Mouse (Mus musculus) ES-Bruce4 (cell line): Measurements from ENCODE around the gene Jam3.

Source experiments
- EP300 ChIP-seq: IDR thresholded peaks from 2 replicates; pipeline ENCODE4 v1.6.1; 2011; ENCODE audit warnings: low read depth, low read length; ENCODE audit not compliant: insufficient read depth
- POLR2A ChIP-seq: IDR thresholded peaks from one replicate; pipeline ENCODE4 v1.8.1; 2011; ENCODE audit warnings: low read length; ENCODE audit not compliant: insufficient read depth

DNA sequence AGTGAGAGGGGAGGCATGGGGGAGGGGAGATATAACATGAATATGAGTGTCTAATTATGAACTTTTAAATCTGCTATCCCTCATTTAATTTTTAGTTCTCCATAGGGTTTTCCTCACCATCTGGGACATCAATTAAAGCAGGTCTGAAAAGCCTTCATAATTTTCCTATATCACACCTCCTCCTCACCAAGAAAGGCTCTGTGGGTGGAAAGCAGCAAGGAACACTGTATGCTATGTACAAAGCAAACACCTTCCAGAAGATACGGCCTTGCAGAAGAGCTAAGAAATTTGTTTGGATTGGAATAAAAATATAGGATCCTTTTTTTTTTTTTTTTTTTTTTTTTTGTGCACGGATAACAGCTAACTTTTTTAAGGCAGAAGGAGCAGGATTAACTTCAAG is 31.3 kb downstream of the Jam3 start:
- TF ChIP-seq EP300 (no peak), POLR2A (no peak)
